Mouse (Mus musculus) cortical plate, adult 2 months (tissue): ENCODE measurements around the gene Cnpy3. TPM values are rescaled to one million over a fixed set of nuclear protein-coding genes. Genes with fewer than 3 reads are reported as not detected.
A peak's percentile ranks its signal among the peaks of the same experiment; 100 is the strongest.
"Not testable (repeated sequence)": the region's sequence is repeated elsewhere in the genome, so short reads cannot be mapped to it uniquely, and the experiment has no call there.

Experiments used
- H3K27ac ChIP-seq: fragments of 200-500 bp; 2 replicates; pipeline ENCODE4 v1.5.1; 2012; ENCODE audit warnings: low read length, control low read depth, inconsistent platforms; ENCODE audit not compliant: insufficient read depth
- H3K4me1 ChIP-seq: fragments of 200-500 bp; 2 replicates; pipeline ENCODE4 v1.6.1; 2011; ENCODE audit warnings: low read length; ENCODE audit not compliant: control insufficient read depth, insufficient read depth
- H3K4me3 ChIP-seq: fragments of 200-500 bp; 2 replicates; pipeline ENCODE4 v1.5.1; 2011; ENCODE audit warnings: mild to moderate bottlenecking, low read length, control low read depth; ENCODE audit not compliant: insufficient read depth
- CTCF ChIP-seq: fragments of 200-500 bp; IDR thresholded peaks from 2 replicates; pipeline ENCODE4 v1.5.1; 2011; ENCODE audit warnings: mild to moderate bottlenecking, control low read depth, low read length; ENCODE audit not compliant: insufficient read depth; ENCODE audit errors: extremely low read depth
- POLR2A ChIP-seq: fragments of 200-500 bp; IDR thresholded peaks from 2 replicates; pipeline ENCODE4 v1.6.1; 2011; ENCODE audit warnings: mild to moderate bottlenecking, low read length, control low read depth; ENCODE audit not compliant: insufficient read depth; ENCODE audit errors: extremely low read depth
- polyA plus RNA-seq: library from polyadenylated mRNA; depleted of rRNA; stranded (reverse); fragments of >200 nt; gene quantifications from 2 replicates; pipeline ENCODE4 v1.2.3, GENCODE M21; 2012; rRNA removed

The Cnpy3 gene
- polyA plus RNA-seq = 93.6 and 95.9 TPM in 2 replicates

GRCm38 (mm10) chr17:46751794-46752556 lies at the start of gene Cnpy3:
Gene Cnpy3, minus strand, starts transcription at chr17:46752214.
- TF ChIP-seq CTCF (no peak), POLR2A (peak; percentile 92)
- H3K4me1 ChIP-seq = peaks cover 3% of the 10 kb centered on the region; the same call in 1 of the 2 replicates
- H3K27ac ChIP-seq = no peak within 1 kb of the TSS
- H3K4me3 ChIP-seq = peak within 1 kb of the TSS; percentile 88

- no peak overlapping the region for H3K27ac ChIP-seq
- no peaks in the 10 kb centered on the region for H3K4me1 ChIP-seq
- no peak overlapping the region for H3K4me3 ChIP-seq
- no peak for TF ChIP-seq POLR2A
- TF ChIP-seq CTCF = no peak
Measured at GRCm38 (mm10) chr17:46801761-46802160, 49.7 kb upstream of the Cnpy3 start.

GRCm38 (mm10) chr17:46799680-46800079 lies 47.7 kb upstream of the Cnpy3 start:
- TF ChIP-seq POLR2A (no peak), CTCF (no peak)
- Histone ChIP-seq H3K4me3 (no peak overlapping the region), H3K27ac (no peak overlapping the region), H3K4me1 (no peaks in the 10 kb centered on the region)

- Histone ChIP-seq H3K4me3 (no peak overlapping the region), H3K4me1 (no peaks in the 10 kb centered on the region), H3K27ac (no peak overlapping the region)
- TF ChIP-seq CTCF (no peak), POLR2A (no peak)
Measured at GRCm38 (mm10) chr17:46797386-46797785, 45.4 kb upstream of the Cnpy3 start.

GRCm38 (mm10) chr17:46796743-46797142 lies 44.7 kb upstream of the Cnpy3 start:
- H3K27ac ChIP-seq = no peak overlapping the region
- no peak overlapping the region for H3K4me3 ChIP-seq
- no peaks in the 10 kb centered on the region for H3K4me1 ChIP-seq
- TF ChIP-seq CTCF = no peak
- TF ChIP-seq POLR2A = no peak

GRCm38 (mm10) chr17:46792963-46793362 lies 40.9 kb upstream of the Cnpy3 start:
- no peaks in the 10 kb centered on the region for H3K4me1 ChIP-seq
- H3K4me3 ChIP-seq = no peak overlapping the region
- TF ChIP-seq POLR2A (no peak), CTCF (no peak)
- H3K27ac ChIP-seq = no peak overlapping the region

GRCm38 (mm10) chr17:46787974-46788373 lies 36.0 kb upstream of the Cnpy3 start:
- not testable (repeated sequence) for H3K4me1 ChIP-seq, H3K27ac ChIP-seq, H3K4me3 ChIP-seq

GRCm38 (mm10) chr17:46786952-46787351 lies 34.9 kb upstream of the Cnpy3 start:
- no peak overlapping the region for H3K27ac ChIP-seq
- TF ChIP-seq CTCF (no peak), POLR2A (no peak)
- H3K4me3 ChIP-seq = no peak overlapping the region
- no peaks in the 10 kb centered on the region for H3K4me1 ChIP-seq

GRCm38 (mm10) chr17:46783222-46783565 lies 31.2 kb upstream of the Cnpy3 start:
- Histone ChIP-seq H3K4me3 (peak overlapping the region; percentile 68; the same call in 1 of the 2 replicates), H3K27ac (no peak overlapping the region), H3K4me1 (no peaks in the 10 kb centered on the region)
- TF ChIP-seq CTCF (no peak), POLR2A (no peak)
